Mouse (Mus musculus): Measurements from ENCODE around the gene Rev3l. TPM values are rescaled to one million over a fixed set of nuclear protein-coding genes. Genes with fewer than 3 reads are reported as not detected.

Rev3l gene
- polyA plus RNA-seq, 1 experiment from 2014 or later, result 64.1 TPM

GRCm38 (mm10) chr10:39766702-39767101 lies 34.8 kb downstream of the Rev3l start:
- Histone ChIP-seq H3K4me3 (replicated peaks; ENCODE audit: low read depth, low read length) (no peak overlapping the region), H3K4me1 (ENCODE audit: control insufficient read depth, insufficient read depth, low read length) (peaks cover 8% of the 10 kb centered on the region), H3K27ac (replicated peaks; ENCODE audit: low read depth, low read length) (no peak overlapping the region), H3K9ac (replicated peaks; ENCODE audit: low read length) (no peak overlapping the region), H3K36me3 (ENCODE audit: control insufficient read depth, insufficient read depth, low read length) (no peaks in the 10 kb centered on the region), H3K4me2 (ENCODE audit: low read length) (no peak overlapping the region), H3K27me3 (ENCODE audit: control insufficient read depth, insufficient read depth, low read length) (no peaks in the 10 kb centered on the region), H3K9me3 (ENCODE audit: control insufficient read depth, low read length) (0 out of 2 replicates have a peak, but pooled peaks cover 2% of the 10 kb centered on the region)
- DNase-seq (no peak), ATAC-seq (ENCODE audit: low FRiP score, low TSS enrichment) (no peak)
- WGBS, result 81% methylated on average over 4 of the region's 4 CpGs

- Histone ChIP-seq H3K27me3 (ENCODE audit: control insufficient read depth, insufficient read depth, low read length) (no peaks in the 10 kb centered on the region), H3K9ac (replicated peaks; ENCODE audit: low read length) (no peak overlapping the region), H3K4me3 (replicated peaks; ENCODE audit: low read depth, low read length) (no peak overlapping the region), H3K4me1 (ENCODE audit: control insufficient read depth, insufficient read depth, low read length) (peaks cover 8% of the 10 kb centered on the region), H3K36me3 (ENCODE audit: control insufficient read depth, insufficient read depth, low read length) (no peaks in the 10 kb centered on the region), H3K4me2 (ENCODE audit: low read length) (no peak overlapping the region), H3K9me3 (ENCODE audit: control insufficient read depth, low read length) (no peaks in the 10 kb centered on the region), H3K27ac (replicated peaks; ENCODE audit: low read depth, low read length) (no peak overlapping the region)
- WGBS, result 94% methylated on average over 2 of the region's 2 CpGs
- ATAC-seq (ENCODE audit: low FRiP score, low TSS enrichment) (no peak), DNase-seq (no peak)
Observed at GRCm38 (mm10) chr10:39772259-39772658, 40.3 kb downstream of the Rev3l start.

GRCm38 (mm10) chr10:39773940-39774726 lies 42.2 kb downstream of the Rev3l start:
- 0 out of 2 replicates have a peak, but pooled peaks cover 5% of the 10 kb centered on the region for H3K4me1 ChIP-seq (ENCODE audit: control insufficient read depth, insufficient read depth, low read length)
- no peak overlapping the region for H3K4me3 ChIP-seq (replicated peaks; ENCODE audit: low read depth, low read length)
- H3K27ac ChIP-seq (replicated peaks; ENCODE audit: low read depth, low read length), result no peak overlapping the region
- no peak overlapping the region for H3K9ac ChIP-seq (replicated peaks; ENCODE audit: low read length)
- no peak for DNase-seq
- no peaks in the 10 kb centered on the region for H3K9me3 ChIP-seq (ENCODE audit: control insufficient read depth, low read length)
- 88% methylated on average over 9 of the region's 9 CpGs for WGBS
- H3K4me2 ChIP-seq (ENCODE audit: low read length), result no peak overlapping the region
- H3K27me3 ChIP-seq (ENCODE audit: control insufficient read depth, insufficient read depth, low read length), result no peaks in the 10 kb centered on the region
- no peaks in the 10 kb centered on the region for H3K36me3 ChIP-seq (ENCODE audit: control insufficient read depth, insufficient read depth, low read length)
- ATAC-seq (ENCODE audit: low FRiP score, low TSS enrichment), result no peak

GRCm38 (mm10) chr10:39776927-39777326 lies 45.0 kb downstream of the Rev3l start:
- Histone ChIP-seq H3K27me3 (ENCODE audit: control insufficient read depth, insufficient read depth, low read length) (no peaks in the 10 kb centered on the region), H3K4me1 (ENCODE audit: control insufficient read depth, insufficient read depth, low read length) (0 out of 2 replicates have a peak, but pooled peaks cover 5% of the 10 kb centered on the region), H3K9ac (replicated peaks; ENCODE audit: low read length) (no peak overlapping the region), H3K36me3 (ENCODE audit: control insufficient read depth, insufficient read depth, low read length) (no peaks in the 10 kb centered on the region), H3K9me3 (ENCODE audit: control insufficient read depth, low read length) (no peaks in the 10 kb centered on the region), H3K4me2 (ENCODE audit: low read length) (no peak overlapping the region), H3K27ac (replicated peaks; ENCODE audit: low read depth, low read length) (no peak overlapping the region), H3K4me3 (replicated peaks; ENCODE audit: low read depth, low read length) (no peak overlapping the region)
- WGBS, result 90% methylated on average over 3 of the region's 3 CpGs
- DNase-seq (no peak), ATAC-seq (ENCODE audit: low FRiP score, low TSS enrichment) (no peak)

- H3K4me3 ChIP-seq (replicated peaks; ENCODE audit: low read depth, low read length), result no peak overlapping the region
- WGBS, result 95% methylated on average over 4 of the region's 4 CpGs
- no peaks in the 10 kb centered on the region for H3K9me3 ChIP-seq (ENCODE audit: control insufficient read depth, low read length)
- no peak overlapping the region for H3K4me2 ChIP-seq (ENCODE audit: low read length)
- no peak for ATAC-seq (ENCODE audit: low FRiP score, low TSS enrichment)
- no peaks in the 10 kb centered on the region for H3K27me3 ChIP-seq (ENCODE audit: control insufficient read depth, insufficient read depth, low read length)
- no peak overlapping the region for H3K9ac ChIP-seq (replicated peaks; ENCODE audit: low read length)
- no peak for DNase-seq
- H3K4me1 ChIP-seq (ENCODE audit: control insufficient read depth, insufficient read depth, low read length), result 0 out of 2 replicates have a peak, but pooled peaks cover 5% of the 10 kb centered on the region
- no peaks in the 10 kb centered on the region for H3K36me3 ChIP-seq (ENCODE audit: control insufficient read depth, insufficient read depth, low read length)
- no peak overlapping the region for H3K27ac ChIP-seq (replicated peaks; ENCODE audit: low read depth, low read length)
Observed at GRCm38 (mm10) chr10:39778305-39778704, 46.4 kb downstream of the Rev3l start.

- no peak for ATAC-seq (ENCODE audit: low FRiP score, low TSS enrichment)
- WGBS, result 92% methylated on average over 3 of the region's 3 CpGs
Observed at GRCm38 (mm10) chr10:39785241-39785640, 53.3 kb downstream of the Rev3l start.

GRCm38 (mm10) chr10:39793295-39793694 lies 61.4 kb downstream of the Rev3l start:
- H3K4me1 ChIP-seq (ENCODE audit: control insufficient read depth, insufficient read depth, low read length), result no peaks in the 10 kb centered on the region
- no peak for ATAC-seq (ENCODE audit: low FRiP score, low TSS enrichment)
- no peak overlapping the region for H3K4me2 ChIP-seq (ENCODE audit: low read length)
- no peak overlapping the region for H3K27ac ChIP-seq (replicated peaks; ENCODE audit: low read depth, low read length)
- no peaks in the 10 kb centered on the region for H3K9me3 ChIP-seq (ENCODE audit: control insufficient read depth, low read length)
- H3K36me3 ChIP-seq (ENCODE audit: control insufficient read depth, insufficient read depth, low read length), result peaks cover 24% of the 10 kb centered on the region
- no peak overlapping the region for H3K4me3 ChIP-seq (replicated peaks; ENCODE audit: low read depth, low read length)
- no peaks in the 10 kb centered on the region for H3K27me3 ChIP-seq (ENCODE audit: control insufficient read depth, insufficient read depth, low read length)
- DNase-seq, result no peak
- H3K9ac ChIP-seq (replicated peaks; ENCODE audit: low read length), result no peak overlapping the region
- 93% methylated on average over 1 of the region's 1 CpGs for WGBS

More at GRCm38 (mm10) chr10:39785241-39785640, 53.3 kb downstream of the Rev3l start:
- no peak overlapping the region for H3K9ac ChIP-seq (replicated peaks; ENCODE audit: low read length)
- no peak for DNase-seq
- H3K4me1 ChIP-seq (ENCODE audit: control insufficient read depth, insufficient read depth, low read length), result no peaks in the 10 kb centered on the region
- no peaks in the 10 kb centered on the region for H3K9me3 ChIP-seq (ENCODE audit: control insufficient read depth, low read length)
- no peak overlapping the region for H3K4me3 ChIP-seq (replicated peaks; ENCODE audit: low read depth, low read length)
- no peak overlapping the region for H3K4me2 ChIP-seq (ENCODE audit: low read length)
- H3K27ac ChIP-seq (replicated peaks; ENCODE audit: low read depth, low read length), result no peak overlapping the region
- H3K36me3 ChIP-seq (ENCODE audit: control insufficient read depth, insufficient read depth, low read length), result peaks cover 9% of the 10 kb centered on the region; the same call in 1 of the 2 replicates
- no peaks in the 10 kb centered on the region for H3K27me3 ChIP-seq (ENCODE audit: control insufficient read depth, insufficient read depth, low read length)

GRCm38 (mm10) chr10:39811507-39811906 lies 79.6 kb downstream of the Rev3l start:
- Histone ChIP-seq H3K4me2 (ENCODE audit: low read length) (no peak overlapping the region), H3K4me3 (replicated peaks; ENCODE audit: low read depth, low read length) (no peak overlapping the region), H3K9ac (replicated peaks; ENCODE audit: low read length) (no peak overlapping the region), H3K27ac (replicated peaks; ENCODE audit: low read depth, low read length) (no peak overlapping the region), H3K9me3 (ENCODE audit: control insufficient read depth, low read length) (no peaks in the 10 kb centered on the region), H3K27me3 (ENCODE audit: control insufficient read depth, insufficient read depth, low read length) (no peaks in the 10 kb centered on the region), H3K36me3 (ENCODE audit: control insufficient read depth, insufficient read depth, low read length) (peaks cover 58% of the 10 kb centered on the region), H3K4me1 (ENCODE audit: control insufficient read depth, insufficient read depth, low read length) (no peaks in the 10 kb centered on the region)
- DNase-seq, result peak; percentile 51
- ATAC-seq (ENCODE audit: low FRiP score, low TSS enrichment), result no peak
- 68% methylated on average over 3 of the region's 3 CpGs for WGBS

- ATAC-seq (ENCODE audit: low FRiP score, low TSS enrichment), result no peak
- Histone ChIP-seq H3K4me2 (ENCODE audit: low read length) (no peak overlapping the region), H3K9ac (replicated peaks; ENCODE audit: low read length) (no peak overlapping the region), H3K27ac (replicated peaks; ENCODE audit: low read depth, low read length) (no peak overlapping the region), H3K4me1 (ENCODE audit: control insufficient read depth, insufficient read depth, low read length) (no peaks in the 10 kb centered on the region), H3K9me3 (ENCODE audit: control insufficient read depth, low read length) (no peaks in the 10 kb centered on the region), H3K27me3 (ENCODE audit: control insufficient read depth, insufficient read depth, low read length) (no peaks in the 10 kb centered on the region), H3K4me3 (replicated peaks; ENCODE audit: low read depth, low read length) (no peak overlapping the region), H3K36me3 (ENCODE audit: control insufficient read depth, insufficient read depth, low read length) (peaks cover 55% of the 10 kb centered on the region)
- 96% methylated on average over 1 of the region's 1 CpGs for WGBS
- no peak for DNase-seq
Observed at GRCm38 (mm10) chr10:39842621-39843020, 110.7 kb downstream of the Rev3l start.

All from midbrain, embryonic 14.5 days (tissue).